Mouse (Mus musculus): Measurements from ENCODE around the gene Lmod2. TPM values are rescaled to one million over a fixed set of nuclear protein-coding genes. Genes with fewer than 3 reads are reported as not detected.

Gene Lmod2
- total and polyA plus RNA-seq, 2 experiments from 2014 or later = not detected

- peak; percentile 55 for TF ChIP-seq CTCF (IDR thresholded peaks at IDR 0.05; ENCODE audit: low read depth)
- no peak overlapping the region for H3K9ac ChIP-seq (replicated peaks; ENCODE audit: low read length)
- DNase-seq (ENCODE audit: low spot score) = peak; percentile 25
- no peaks in the 10 kb centered on the region for H3K27me3 ChIP-seq (ENCODE audit: insufficient read depth, low read length)
- no peak for ATAC-seq
- 86% methylated on average over 5 of the region's 5 CpGs for WGBS
- no peaks in the 10 kb centered on the region for H3K9me3 ChIP-seq (ENCODE audit: low read length)
- no peak overlapping the region for H3K4me2 ChIP-seq (ENCODE audit: low read depth, low read length)
- no peak overlapping the region for H3K27ac ChIP-seq
- H3K4me3 ChIP-seq (ENCODE audit: low read length) = no peak overlapping the region
- H3K36me3 ChIP-seq (ENCODE audit: insufficient read depth, low read length) = no peaks in the 10 kb centered on the region
- no peaks in the 10 kb centered on the region for H3K4me1 ChIP-seq (ENCODE audit: insufficient read depth, low read length)
Measured at GRCm38 (mm10) chr6:24568963-24569362, 28.6 kb upstream of the Lmod2 start.

GRCm38 (mm10) chr6:24569711-24570110 lies 27.9 kb upstream of the Lmod2 start:
- no peak overlapping the region for H3K4me2 ChIP-seq (ENCODE audit: low read depth, low read length)
- no peaks in the 10 kb centered on the region for H3K36me3 ChIP-seq (ENCODE audit: insufficient read depth, low read length)
- 84% methylated on average over 1 of the region's 1 CpGs for WGBS
- no peak for DNase-seq (ENCODE audit: low spot score)
- no peak overlapping the region for H3K27ac ChIP-seq
- no peak for TF ChIP-seq CTCF (IDR thresholded peaks at IDR 0.05; ENCODE audit: low read depth)
- H3K9me3 ChIP-seq (ENCODE audit: low read length) = no peaks in the 10 kb centered on the region
- no peak overlapping the region for H3K4me3 ChIP-seq (ENCODE audit: low read length)
- no peak for ATAC-seq
- H3K27me3 ChIP-seq (ENCODE audit: insufficient read depth, low read length) = no peaks in the 10 kb centered on the region
- H3K9ac ChIP-seq (replicated peaks; ENCODE audit: low read length) = no peak overlapping the region
- no peaks in the 10 kb centered on the region for H3K4me1 ChIP-seq (ENCODE audit: insufficient read depth, low read length)

GRCm38 (mm10) chr6:24570278-24570677 lies 27.3 kb upstream of the Lmod2 start:
- no peaks in the 10 kb centered on the region for H3K4me1 ChIP-seq (ENCODE audit: insufficient read depth, low read length)
- TF ChIP-seq CTCF (IDR thresholded peaks at IDR 0.05; ENCODE audit: low read depth) = no peak
- H3K27me3 ChIP-seq (ENCODE audit: insufficient read depth, low read length) = no peaks in the 10 kb centered on the region
- H3K4me3 ChIP-seq (ENCODE audit: low read length) = no peak overlapping the region
- H3K9ac ChIP-seq (replicated peaks; ENCODE audit: low read length) = no peak overlapping the region
- no peaks in the 10 kb centered on the region for H3K9me3 ChIP-seq (ENCODE audit: low read length)
- ATAC-seq (no peak), DNase-seq (ENCODE audit: low spot score) (no peak)
- no peak overlapping the region for H3K4me2 ChIP-seq (ENCODE audit: low read depth, low read length)
- H3K27ac ChIP-seq = no peak overlapping the region
- 67% methylated on average over 11 of the region's 11 CpGs for WGBS
- no peaks in the 10 kb centered on the region for H3K36me3 ChIP-seq (ENCODE audit: insufficient read depth, low read length)

- H3K9ac ChIP-seq (replicated peaks; ENCODE audit: low read length) = no peak overlapping the region
- H3K9me3 ChIP-seq (ENCODE audit: low read length) = no peaks in the 10 kb centered on the region
- no peak for ATAC-seq
- no peaks in the 10 kb centered on the region for H3K4me1 ChIP-seq (ENCODE audit: insufficient read depth, low read length)
- no peak for DNase-seq (ENCODE audit: low spot score)
- no peak overlapping the region for H3K27ac ChIP-seq
- H3K4me3 ChIP-seq (ENCODE audit: low read length) = no peak overlapping the region
- 78% methylated on average over 6 of the region's 6 CpGs for WGBS
- no peak overlapping the region for H3K4me2 ChIP-seq (ENCODE audit: low read depth, low read length)
- no peaks in the 10 kb centered on the region for H3K36me3 ChIP-seq (ENCODE audit: insufficient read depth, low read length)
- TF ChIP-seq CTCF (IDR thresholded peaks at IDR 0.05; ENCODE audit: low read depth) = no peak
- H3K27me3 ChIP-seq (ENCODE audit: insufficient read depth, low read length) = no peaks in the 10 kb centered on the region
Measured at GRCm38 (mm10) chr6:24571126-24571525, 26.4 kb upstream of the Lmod2 start.

- DNase-seq (ENCODE audit: low spot score) = no peak
- no peak overlapping the region for H3K4me3 ChIP-seq (ENCODE audit: low read length)
- no peak overlapping the region for H3K4me2 ChIP-seq (ENCODE audit: low read depth, low read length)
- H3K36me3 ChIP-seq (ENCODE audit: insufficient read depth, low read length) = no peaks in the 10 kb centered on the region
- H3K4me1 ChIP-seq (ENCODE audit: insufficient read depth, low read length) = no peaks in the 10 kb centered on the region
- no peak overlapping the region for H3K9ac ChIP-seq (replicated peaks; ENCODE audit: low read length)
- ATAC-seq = no peak
- H3K27me3 ChIP-seq (ENCODE audit: insufficient read depth, low read length) = no peaks in the 10 kb centered on the region
- H3K27ac ChIP-seq = no peak overlapping the region
- 95% methylated on average over 14 of the region's 14 CpGs for WGBS
- no peaks in the 10 kb centered on the region for H3K9me3 ChIP-seq (ENCODE audit: low read length)
- TF ChIP-seq CTCF (IDR thresholded peaks at IDR 0.05; ENCODE audit: low read depth) = no peak
Measured at GRCm38 (mm10) chr6:24572431-24572830, 25.1 kb upstream of the Lmod2 start.

- Histone ChIP-seq H3K27ac (no peak overlapping the region), H3K9ac (replicated peaks; ENCODE audit: low read length) (no peak overlapping the region), H3K36me3 (ENCODE audit: insufficient read depth, low read length) (no peaks in the 10 kb centered on the region), H3K4me1 (ENCODE audit: insufficient read depth, low read length) (no peaks in the 10 kb centered on the region), H3K27me3 (ENCODE audit: insufficient read depth, low read length) (no peaks in the 10 kb centered on the region), H3K9me3 (ENCODE audit: low read length) (no peaks in the 10 kb centered on the region), H3K4me2 (ENCODE audit: low read depth, low read length) (no peak overlapping the region), H3K4me3 (ENCODE audit: low read length) (no peak overlapping the region)
- no peak for TF ChIP-seq CTCF (IDR thresholded peaks at IDR 0.05; ENCODE audit: low read depth)
- DNase-seq (ENCODE audit: low spot score) = no peak
- no peak for ATAC-seq
Measured at GRCm38 (mm10) chr6:24573319-24573718, 24.2 kb upstream of the Lmod2 start.

- 79% methylated on average over 3 of the region's 3 CpGs for WGBS
- H3K9me3 ChIP-seq (ENCODE audit: low read length) = no peaks in the 10 kb centered on the region
- no peak overlapping the region for H3K27ac ChIP-seq
- no peaks in the 10 kb centered on the region for H3K36me3 ChIP-seq (ENCODE audit: insufficient read depth, low read length)
- no peak for TF ChIP-seq CTCF (IDR thresholded peaks at IDR 0.05; ENCODE audit: low read depth)
- H3K4me1 ChIP-seq (ENCODE audit: insufficient read depth, low read length) = no peaks in the 10 kb centered on the region
- ATAC-seq = no peak
- no peak overlapping the region for H3K4me2 ChIP-seq (ENCODE audit: low read depth, low read length)
- no peak overlapping the region for H3K4me3 ChIP-seq (ENCODE audit: low read length)
- DNase-seq (ENCODE audit: low spot score) = no peak
- no peak overlapping the region for H3K9ac ChIP-seq (replicated peaks; ENCODE audit: low read length)
- no peaks in the 10 kb centered on the region for H3K27me3 ChIP-seq (ENCODE audit: insufficient read depth, low read length)
Measured at GRCm38 (mm10) chr6:24583456-24583855, 14.1 kb upstream of the Lmod2 start.

Data from hindbrain, postnatal 0 days (tissue).